Mouse (Mus musculus): ENCODE measurements at regions not wholly inside any gene's neighbourhood (a gene's known extent, or its start where the extent isn't known, plus 50 kb on each side); places are given as distances from the start of the nearest gene placed in this dataset.

GRCm38 (mm10) chr2:79112076-79112475, 143.2 kb upstream of the Itga4 start:
- Histone ChIP-seq H3K79me2 (replicated peaks; ENCODE audit: control insufficient read depth, extremely low read depth, insufficient read depth, poor library complexity, severe bottlenecking) (no peaks in the 10 kb centered on the region), H3K4me2 (ENCODE audit: insufficient read depth, low read depth, poor library complexity, severe bottlenecking) (no peak overlapping the region), H3K27me3 (replicated peaks) (no peaks in the 10 kb centered on the region), H3K9me3 (replicated peaks; ENCODE audit: low read length) (no peaks in the 10 kb centered on the region), H3K36me3 (replicated peaks in 1 of 2; ENCODE audit: control insufficient read depth in 1 of 2, insufficient read depth in 1 of 2, low read length in 1 of 2) (no peaks in the 10 kb centered on the region), H3K4me1 (ENCODE audit: control insufficient read depth in 1 of 2, insufficient read depth in 2 of 2) (0 out of 4 replicates have a peak, but pooled peaks cover 0 to 4% of the 10 kb centered on the region in 2 experiments), H3K4me3 (replicated peaks in 1 of 3; ENCODE audit: low read depth in 2 of 3, low read length in 2 of 3, poor library complexity in 1 of 3) (no peak overlapping the region), H3K27ac (ENCODE audit: insufficient read depth, low read depth) (no peak overlapping the region), H3K9ac (ENCODE audit: insufficient read depth, low read depth) (no peak overlapping the region)
- DNase-seq (ENCODE audit: extremely low read depth), result no peak
- dilution Hi-C loops (cut with MboI; ENCODE audit: extremely low pct_ligation_motif_present, extremely low pct_unique_long_range_greater_than_20kb, low sequenced_read_pairs) (no loop called here), in situ Hi-C loops (cut with MboI; ENCODE audit: low pct_ligation_motif_present, low pct_unique_long_range_greater_than_20kb, low sequenced_read_pairs) (no loop called here)
- TF ChIP-seq MXI1 (IDR thresholded peaks at IDR 0.05; ENCODE audit: low read depth, low read length), result no peak
- no peak for TF ChIP-seq IRF4 (IDR thresholded peaks at IDR 0.05; ENCODE audit: low read depth, low read length)
- TF ChIP-seq MYC (IDR thresholded peaks at IDR 0.05; ENCODE audit: low read depth, low read length), result no peak
- no peak for TF ChIP-seq ZMIZ1 (IDR thresholded peaks at IDR 0.05; ENCODE audit: low read depth, low read length)
- no peak for TF ChIP-seq RAD21 (IDR thresholded peaks at IDR 0.05; ENCODE audit: low read depth, low read length)
- TF ChIP-seq ZKSCAN1 (IDR thresholded peaks at IDR 0.05; ENCODE audit: borderline replicate concordance, low read depth, low read length), result no peak
- TF ChIP-seq MAX (IDR thresholded peaks at IDR 0.05; ENCODE audit: low read length), result no peak
- no peak for TF ChIP-seq EP300 (IDR thresholded peaks at IDR 0.05; ENCODE audit: low read length)
- TF ChIP-seq CHD2 (IDR thresholded peaks at IDR 0.05; ENCODE audit: low read length), result no peak
- no peak for TF ChIP-seq UBTF (IDR thresholded peaks at IDR 0.05; ENCODE audit: low read depth, low read length)
- TF ChIP-seq ETS1 (conservative IDR thresholded peaks at IDR 0.05; ENCODE audit: low read depth, low read length), result no peak
- TF ChIP-seq MAZ (IDR thresholded peaks at IDR 0.05; ENCODE audit: low read depth, low read length), result no peak
- TF ChIP-seq TBP (conservative IDR thresholded peaks at IDR 0.05; ENCODE audit: low read depth, low read length), result no peak
- TF ChIP-seq ZC3H11A (IDR thresholded peaks at IDR 0.05; ENCODE audit: low read depth, low read length), result no peak
- no peak for TF ChIP-seq KAT2A (IDR thresholded peaks at IDR 0.05; ENCODE audit: insufficient replicate concordance, low read length)
- TF ChIP-seq HCFC1 (IDR thresholded peaks at IDR 0.05; ENCODE audit: low read depth, low read length), result no peak
- TF ChIP-seq USF2 (conservative IDR thresholded peaks at IDR 0.05; ENCODE audit: low read depth, low read length), result no peak
- TF ChIP-seq GABPA (IDR thresholded peaks at IDR 0.05; ENCODE audit: insufficient replicate concordance, low read depth, low read length), result no peak
- TF ChIP-seq MEF2A (IDR thresholded peaks at IDR 0.05; ENCODE audit: borderline replicate concordance, low read depth, low read length), result no peak
- no peak for TF ChIP-seq POLR2A (IDR thresholded peaks at IDR 0.05; ENCODE audit: low read depth, low read length)

GRCm38 (mm10) chr2:79120610-79121345, 134.4 kb upstream of the Itga4 start:
- Histone ChIP-seq H3K9me3 (replicated peaks; ENCODE audit: low read length) (no peaks in the 10 kb centered on the region), H3K27me3 (replicated peaks) (no peaks in the 10 kb centered on the region), H3K27ac (ENCODE audit: insufficient read depth, low read depth) (no peak overlapping the region), H3K36me3 (replicated peaks in 1 of 2; ENCODE audit: control insufficient read depth in 1 of 2, insufficient read depth in 1 of 2, low read length in 1 of 2) (no peaks in the 10 kb centered on the region), H3K79me2 (replicated peaks; ENCODE audit: control insufficient read depth, extremely low read depth, insufficient read depth, poor library complexity, severe bottlenecking) (peaks cover 8% of the 10 kb centered on the region), H3K4me3 (replicated peaks in 1 of 3; ENCODE audit: low read depth in 2 of 3, low read length in 2 of 3, poor library complexity in 1 of 3) (no peak overlapping the region), H3K4me2 (ENCODE audit: insufficient read depth, low read depth, poor library complexity, severe bottlenecking) (peak overlapping the region; percentile 84), H3K4me1 (ENCODE audit: control insufficient read depth in 1 of 2, insufficient read depth in 2 of 2) (peaks cover 2 to 15% of the 10 kb centered on the region in 2 experiments; a peak in 3 of 4 replicates), H3K9ac (ENCODE audit: insufficient read depth, low read depth) (peak overlapping the region; percentile 66)
- DNase-seq (ENCODE audit: extremely low read depth), result no peak
- in situ Hi-C loops (cut with MboI; ENCODE audit: low pct_ligation_motif_present, low pct_unique_long_range_greater_than_20kb, low sequenced_read_pairs) (no loop called here), dilution Hi-C loops (cut with MboI; ENCODE audit: extremely low pct_ligation_motif_present, extremely low pct_unique_long_range_greater_than_20kb, low sequenced_read_pairs) (no loop called here)
- 0 out of 2 replicates have a peak, but pooled peaks have one; percentile 7 for TF ChIP-seq IRF4 (IDR thresholded peaks at IDR 0.05; ENCODE audit: low read depth, low read length)
- TF ChIP-seq CHD1 (IDR thresholded peaks at IDR 0.05; ENCODE audit: low read depth, low read length), result 0 out of 2 replicates have a peak, but pooled peaks have one; percentile 37
- no peak for TF ChIP-seq EP300 (IDR thresholded peaks at IDR 0.05; ENCODE audit: low read length)
- TF ChIP-seq MAX (IDR thresholded peaks at IDR 0.05; ENCODE audit: low read length), result no peak
